ENCODE assay signal across 8 mouse cellular contexts in genomic region chr11:51805221-51805981, GRCm38 (mm10). TPM values are rescaled to one million over a fixed set of nuclear protein-coding genes. Genes with fewer than 3 reads are reported as not detected.
DNase-seq lines count a peak whose midpoint lies in the region; ATAC-seq and TF ChIP-seq lines count a peak whose summit lies in the region.

No protein-coding gene starts in this region.

- peak overlapping the region; percentile 76 for H3K27ac ChIP-seq in ES-Bruce4 (ENCODE audit: insufficient read depth, low read length)
- no peak overlapping the region for H3K27ac ChIP-seq in forebrain, embryonic 11.5 days (ENCODE audit: low read depth, low read length)
- peak overlapping the region; percentile 70 for H3K27ac ChIP-seq in liver, postnatal 0 days (ENCODE audit: low read depth)
- no peak overlapping the region for H3K27ac ChIP-seq in neural tube, embryonic 12.5 days
- peak overlapping the region; percentile 80 for H3K27ac ChIP-seq in stomach, postnatal 0 days (replicated peaks)

- H3K36me3 ChIP-seq in ES-Bruce4 (ENCODE audit: control insufficient read depth, insufficient read depth, low read length, poor library complexity, severe bottlenecking), result no peaks in the 10 kb centered on the region
- H3K36me3 ChIP-seq in forebrain, embryonic 11.5 days (ENCODE audit: control insufficient read depth, insufficient read depth, low read length), result no peaks in the 10 kb centered on the region
- no peaks in the 10 kb centered on the region for H3K36me3 ChIP-seq in liver, postnatal 0 days (replicated peaks; ENCODE audit: insufficient read depth, low read length)
- H3K36me3 ChIP-seq in neural tube, embryonic 12.5 days, result no peaks in the 10 kb centered on the region
- H3K36me3 ChIP-seq in stomach, postnatal 0 days (ENCODE audit: control insufficient read depth, insufficient read depth, low read length), result no peaks in the 10 kb centered on the region

- DNase-seq in c-Kit-positive CD71-positive TER-119-positive erythroid progenitor cells, embryonic 14.5 days (ENCODE audit: low spot score), result peak; percentile 64
- peak; percentile 72 for DNase-seq in forebrain, embryonic 11.5 days (ENCODE audit: low spot score)
- peak; percentile 55 to 82 for DNase-seq in heart, postnatal 14 days
- DNase-seq in large intestine, adult 2 months (ENCODE audit: low read depth, low spot score), result peak; percentile 79
- DNase-seq in liver, postnatal 0 days, result peak; percentile 70
- peak; percentile 77 for DNase-seq in stomach, postnatal 0 days (ENCODE audit: low spot score)

- peak; percentile 77 for ATAC-seq in forebrain, embryonic 11.5 days (replicated peaks; ENCODE audit: low FRiP score)
- ATAC-seq in liver, postnatal 0 days, result peak; percentile 76
- ATAC-seq in neural tube, embryonic 12.5 days (ENCODE audit: low FRiP score, low read depth), result peak; percentile 70
- peak; percentile 84 for ATAC-seq in stomach, postnatal 0 days (ENCODE audit: low FRiP score, low TSS enrichment)

- H3K9ac ChIP-seq in ES-Bruce4 (ENCODE audit: low read depth, poor library complexity, severe bottlenecking), result peak overlapping the region; percentile 69
- H3K9ac ChIP-seq in forebrain, embryonic 11.5 days (ENCODE audit: low read length), result peak overlapping the region; percentile 52
- peak overlapping the region; percentile 32; the same call in 1 of the 2 replicates for H3K9ac ChIP-seq in liver, postnatal 0 days (replicated peaks)
- H3K9ac ChIP-seq in neural tube, embryonic 12.5 days, result peak overlapping the region; percentile 54
- peak overlapping the region; percentile 56 for H3K9ac ChIP-seq in stomach, postnatal 0 days (ENCODE audit: low read length)

- intact Hi-C loops in heart, postnatal 14 days (cut with DNase I), result no loop called here

- 17% methylated on average over 17 of the region's 17 CpGs for WGBS in forebrain, embryonic 11.5 days
- WGBS in large intestine, adult 2 months, result 16% methylated on average over 17 of the region's 17 CpGs
- WGBS in liver, postnatal 0 days (ENCODE audit: insufficient replicate concordance), result 30% methylated on average over 17 of the region's 17 CpGs
- WGBS in neural tube, embryonic 12.5 days, result 26% methylated on average over 17 of the region's 17 CpGs
- 17% methylated on average over 17 of the region's 17 CpGs for WGBS in stomach, postnatal 0 days

- peak overlapping the region; percentile 64 for H3K4me2 ChIP-seq in forebrain, embryonic 11.5 days (ENCODE audit: low read depth, low read length, severe bottlenecking)
- peak overlapping the region; percentile 71 for H3K4me2 ChIP-seq in liver, postnatal 0 days (ENCODE audit: low read depth, low read length)
- peak overlapping the region; percentile 72 for H3K4me2 ChIP-seq in neural tube, embryonic 12.5 days (replicated peaks)
- peak overlapping the region; percentile 68 for H3K4me2 ChIP-seq in stomach, postnatal 0 days (replicated peaks; ENCODE audit: low read depth)

- H3K9me3 ChIP-seq in ES-Bruce4 (replicated peaks; ENCODE audit: control insufficient read depth, insufficient read depth, low read length, poor library complexity, severe bottlenecking), result no peaks in the 10 kb centered on the region
- no peaks in the 10 kb centered on the region for H3K9me3 ChIP-seq in forebrain, embryonic 11.5 days (ENCODE audit: control insufficient read depth, low read length)
- H3K9me3 ChIP-seq in liver, postnatal 0 days (ENCODE audit: low read length), result no peaks in the 10 kb centered on the region
- no peaks in the 10 kb centered on the region for H3K9me3 ChIP-seq in neural tube, embryonic 12.5 days
- H3K9me3 ChIP-seq in stomach, postnatal 0 days (ENCODE audit: control insufficient read depth, low read length), result no peaks in the 10 kb centered on the region

- H3K27me3 ChIP-seq in ES-Bruce4 (ENCODE audit: control insufficient read depth, insufficient read depth, low read length, poor library complexity, severe bottlenecking), result no peaks in the 10 kb centered on the region
- H3K27me3 ChIP-seq in forebrain, embryonic 11.5 days (ENCODE audit: control insufficient read depth, insufficient read depth, low read length), result no peaks in the 10 kb centered on the region
- H3K27me3 ChIP-seq in liver, postnatal 0 days (ENCODE audit: insufficient read depth, low read length), result no peaks in the 10 kb centered on the region
- H3K27me3 ChIP-seq in neural tube, embryonic 12.5 days (replicated peaks), result no peaks in the 10 kb centered on the region
- no peaks in the 10 kb centered on the region for H3K27me3 ChIP-seq in stomach, postnatal 0 days (ENCODE audit: control insufficient read depth, insufficient read depth, low read length)

- TF ChIP-seq EP300 in ES-Bruce4 (IDR thresholded peaks at IDR 0.05; ENCODE audit: insufficient read depth, low read depth, low read length), result no peak
- TF ChIP-seq EP300 in liver, postnatal 0 days (IDR thresholded peaks at IDR 0.05; ENCODE audit: low read depth), result no peak
- no peak for TF ChIP-seq EP300 in stomach, postnatal 0 days (optimal IDR thresholded peaks at IDR 0.05)

- TF ChIP-seq CTCF in ES-Bruce4 (IDR thresholded peaks at IDR 0.05; ENCODE audit: low read depth, low read length), result no peak
- TF ChIP-seq CTCF in liver, postnatal 0 days (IDR thresholded peaks at IDR 0.05; ENCODE audit: low read depth), result no peak
- TF ChIP-seq CTCF in stomach, postnatal 0 days (IDR thresholded peaks at IDR 0.05; ENCODE audit: low read depth), result no peak

- TF ChIP-seq POLR2A in ES-Bruce4 (IDR thresholded peaks at IDR 0.05; ENCODE audit: insufficient read depth, low read length), result peak; percentile 87

- peak overlapping the region; percentile 94 for H3K4me3 ChIP-seq in ES-Bruce4 (ENCODE audit: low read depth, low read length)
- H3K4me3 ChIP-seq in forebrain, embryonic 11.5 days (ENCODE audit: low read depth, low read length), result peak overlapping the region; percentile 43
- H3K4me3 ChIP-seq in liver, postnatal 0 days (ENCODE audit: low read depth, low read length), result peak overlapping the region; percentile 40
- peak overlapping the region; percentile 39 for H3K4me3 ChIP-seq in neural tube, embryonic 12.5 days
- H3K4me3 ChIP-seq in stomach, postnatal 0 days (ENCODE audit: low read depth, low read length), result peak overlapping the region; percentile 43

- H3K4me1 ChIP-seq in ES-Bruce4 (ENCODE audit: control insufficient read depth, insufficient read depth, low read length), result no peaks in the 10 kb centered on the region
- H3K4me1 ChIP-seq in forebrain, embryonic 11.5 days (replicated peaks; ENCODE audit: control insufficient read depth, insufficient read depth, low read length), result no peaks in the 10 kb centered on the region; the same call in 1 of the 2 replicates
- peaks cover 10% of the 10 kb centered on the region for H3K4me1 ChIP-seq in liver, postnatal 0 days (ENCODE audit: insufficient read depth)
- H3K4me1 ChIP-seq in neural tube, embryonic 12.5 days, result no peaks in the 10 kb centered on the region
- H3K4me1 ChIP-seq in stomach, postnatal 0 days (replicated peaks; ENCODE audit: control insufficient read depth, insufficient read depth), result no peaks in the 10 kb centered on the region

RNA-seq across cellular contexts. Expression of gene Sar1b, which starts 41.9 kb away (rescaled TPM):
- polyA plus RNA-seq in ES-Bruce4 (2011; ENCODE audit: insufficient read depth, insufficient read length, low read depth, missing spikeins), result 38.8 and 39.5 TPM in 2 replicates
- polyA plus RNA-seq in forebrain, embryonic 11.5 days (2014; fragmentation: Nextera tagmentation; extraction: Ambion mirVana), result 113 and 116 TPM in 2 replicates
- 100 to 1,000 TPM in 1 of 2 experiments, 10 to 100 TPM in 1; 95.8 to 109 TPM for total RNA-seq in heart, postnatal 14 days (2021)
- 40.5 and 63.0 TPM in 2 replicates for polyA plus RNA-seq in large intestine, adult 2 months (2012; rRNA removed)
- 204 TPM in 2 replicates for polyA plus RNA-seq in liver, postnatal 0 days (2015; fragmentation: Nextera tagmentation; extraction: Ambion mirVana)
- polyA plus RNA-seq in neural tube, embryonic 12.5 days (2016; fragmentation: Nextera tagmentation; extraction: Ambion mirVana), result 144 and 146 TPM in 2 replicates
- polyA plus RNA-seq in stomach, postnatal 0 days (2015; fragmentation: Nextera tagmentation; extraction: Ambion mirVana), result 168 and 169 TPM in 2 replicates

RNA-seq across cellular contexts. Expression of gene Sec24a, which starts 42.0 kb away (rescaled TPM):
- 50.2 and 50.5 TPM in 2 replicates for polyA plus RNA-seq in ES-Bruce4 (2011; ENCODE audit: insufficient read depth, insufficient read length, low read depth, missing spikeins)
- polyA plus RNA-seq in forebrain, embryonic 11.5 days (2014; fragmentation: Nextera tagmentation; extraction: Ambion mirVana), result 15.2 and 18.5 TPM in 2 replicates
- total RNA-seq in heart, postnatal 14 days (2021), result 10 to 100 TPM; 18.3 to 18.4 TPM
- 13.2 and 43.8 TPM in 2 replicates for polyA plus RNA-seq in large intestine, adult 2 months (2012; rRNA removed)
- polyA plus RNA-seq in liver, postnatal 0 days (2015; fragmentation: Nextera tagmentation; extraction: Ambion mirVana), result 14.1 and 15.0 TPM in 2 replicates
- 14.5 and 15.9 TPM in 2 replicates for polyA plus RNA-seq in neural tube, embryonic 12.5 days (2016; fragmentation: Nextera tagmentation; extraction: Ambion mirVana)
- polyA plus RNA-seq in stomach, postnatal 0 days (2015; fragmentation: Nextera tagmentation; extraction: Ambion mirVana), result 8.3 and 8.4 TPM in 2 replicates

RNA-seq across cellular contexts. Expression of gene Jade2, which starts 52.1 kb away (rescaled TPM):
- polyA plus RNA-seq in ES-Bruce4 (2011; ENCODE audit: insufficient read depth, insufficient read length, low read depth, missing spikeins), result 9.6 and 10.1 TPM in 2 replicates
- 0.29 and 0.55 TPM in 2 replicates for polyA plus RNA-seq in forebrain, embryonic 11.5 days (2014; fragmentation: Nextera tagmentation; extraction: Ambion mirVana)
- 1 to 10 TPM; 8.3 to 10.0 TPM for total RNA-seq in heart, postnatal 14 days (2021)
- polyA plus RNA-seq in large intestine, adult 2 months (2012; rRNA removed), result 7.5 and 8.5 TPM in 2 replicates
- polyA plus RNA-seq in liver, postnatal 0 days (2015; fragmentation: Nextera tagmentation; extraction: Ambion mirVana), result 0.86 and 1.0 TPM in 2 replicates
- 0.23 and 0.32 TPM in 2 replicates for polyA plus RNA-seq in neural tube, embryonic 12.5 days (2016; fragmentation: Nextera tagmentation; extraction: Ambion mirVana)
- polyA plus RNA-seq in stomach, postnatal 0 days (2015; fragmentation: Nextera tagmentation; extraction: Ambion mirVana), result 1.2 and 1.3 TPM in 2 replicates

Comparison
In these comparisons a context has a peak if more than half of its experiments do, and no peak if none do; other contexts are left out.
1. H3K27ac ChIP-seq: peak in ES-Bruce4 (single experiment), liver, postnatal 0 days (single experiment) and stomach, postnatal 0 days (single experiment); none in forebrain, embryonic 11.5 days (single experiment) and neural tube, embryonic 12.5 days (single experiment).
2. H3K4me3 ChIP-seq: peak in every context shown above with its lines; median percentile 94 in ES-Bruce4; 43 in forebrain, embryonic 11.5 days; 43 in stomach, postnatal 0 days; 40 in liver, postnatal 0 days; 39 in neural tube, embryonic 12.5 days.
3. Peak in every context shown above with its lines, with median percentiles within 50 percentile points of each other: H3K9ac ChIP-seq, DNase-seq, ATAC-seq and H3K4me2 ChIP-seq.